Mouse (Mus musculus): ENCODE measurements around the gene Sh3d19. TPM values are rescaled to one million over a fixed set of nuclear protein-coding genes. Genes with fewer than 3 reads are reported as not detected.

Gene Sh3d19
- total RNA-seq, 2 experiments from 2014 or later: 23.0 to 32.4 TPM

Other genes with a start within 250 kb of the Sh3d19 start
- 10 to 100 TPM; 46.4 to 67.6 TPM for gene Fam160a1, start 153.8 kb upstream of the Sh3d19 start, total RNA-seq (2021)
- 1 to 10 TPM; 4.1 to 4.7 TPM for gene Glt28d2, start 83.6 kb upstream of the Sh3d19 start, total RNA-seq (2021)
- 10 to 100 TPM; 35.9 to 45.6 TPM for gene Gm37240, start 83.6 kb upstream of the Sh3d19 start, total RNA-seq (2021)
- gene Prss48, start 31.4 kb downstream of the Sh3d19 start, total RNA-seq (2021): not detected
- 100 to 1,000 TPM; 469 to 491 TPM for gene Rps3a1, start 171.6 kb downstream of the Sh3d19 start, total RNA-seq (2021)